Mouse (Mus musculus) hindbrain, embryonic 11.5 days (tissue): Measurements from ENCODE around the gene Fndc11. TPM values are rescaled to one million over a fixed set of nuclear protein-coding genes. Genes with fewer than 3 reads are reported as not detected.

Source experiments
- ATAC-seq: fragments of 200-750 bp; cut with Nextera tagmentation; 2 replicates; pipeline ENCODE4 v1.8.0; 2017; ENCODE audit warnings: mild to moderate bottlenecking, moderate TSS enrichment, moderate library complexity; ENCODE audit not compliant: low FRiP score
- DNase-seq: peaks from one replicate; pipeline ENCODE4 v3.0.0-alpha.2; 2015; ENCODE audit warnings: low spot score
- H3K27ac ChIP-seq: fragments of 300-500 bp; sonication (generic); 2 replicates; pipeline ENCODE4 v1.5.1; 2014; ENCODE audit warnings: mild to moderate bottlenecking, low read depth, low read length
- H3K27me3 ChIP-seq: fragments of 300-500 bp; sonication (generic); 2 replicates; pipeline ENCODE4 v1.6.1; 2014; ENCODE audit warnings: mild to moderate bottlenecking, low read length, moderate library complexity, mixed read lengths; ENCODE audit not compliant: control insufficient read depth, insufficient read depth
- H3K36me3 ChIP-seq: fragments of 300-500 bp; sonication (generic); 2 replicates; pipeline ENCODE4 v1.6.1; 2014; ENCODE audit warnings: mild to moderate bottlenecking, low read length, moderate library complexity, mixed read lengths; ENCODE audit not compliant: control insufficient read depth, insufficient read depth
- H3K4me1 ChIP-seq: fragments of 300-500 bp; sonication (generic); replicated peaks from 2 replicates; pipeline ENCODE4 v1.6.1; 2014; ENCODE audit warnings: low read length, mixed read lengths; ENCODE audit not compliant: control insufficient read depth, insufficient read depth
- H3K4me2 ChIP-seq: fragments of 300-500 bp; sonication (generic); replicated peaks from 2 replicates; pipeline ENCODE4 v1.6.1; 2014; ENCODE audit warnings: mild to moderate bottlenecking, low read depth, low read length
- H3K4me3 ChIP-seq: fragments of 300-500 bp; sonication (generic); 2 replicates; pipeline ENCODE4 v1.5.1; 2014; ENCODE audit warnings: low read depth, low read length
- H3K9ac ChIP-seq: fragments of 300-500 bp; sonication (generic); 2 replicates; pipeline ENCODE4 v1.6.1; 2014; ENCODE audit warnings: low read depth, low read length
- H3K9me3 ChIP-seq: fragments of 300-500 bp; sonication (generic); 2 replicates; pipeline ENCODE4 v1.6.1; 2016; ENCODE audit warnings: low read length; ENCODE audit not compliant: control insufficient read depth
- WGBS: fragments of 180-500 bp; shearing (Covaris S2); extraction: QIAGEN DNeasy Blood & Tissue Kit; methylation state at CpG from one replicate; pipeline ENCODE4 v1.1.7; 2014; 5-methylcytosine and 5-hydroxymethylcytosine counted together
- polyA plus RNA-seq: library from polyadenylated mRNA; unstranded; fragments of >200 nt; fragmentation: Nextera tagmentation; extraction: Ambion mirVana; gene quantifications from 2 replicates; pipeline ENCODE4 v1.2.1, GENCODE M21; 2014

Fndc11 gene
- polyA plus RNA-seq, 1 experiment from 2014 or later, result not detected

DNA sequence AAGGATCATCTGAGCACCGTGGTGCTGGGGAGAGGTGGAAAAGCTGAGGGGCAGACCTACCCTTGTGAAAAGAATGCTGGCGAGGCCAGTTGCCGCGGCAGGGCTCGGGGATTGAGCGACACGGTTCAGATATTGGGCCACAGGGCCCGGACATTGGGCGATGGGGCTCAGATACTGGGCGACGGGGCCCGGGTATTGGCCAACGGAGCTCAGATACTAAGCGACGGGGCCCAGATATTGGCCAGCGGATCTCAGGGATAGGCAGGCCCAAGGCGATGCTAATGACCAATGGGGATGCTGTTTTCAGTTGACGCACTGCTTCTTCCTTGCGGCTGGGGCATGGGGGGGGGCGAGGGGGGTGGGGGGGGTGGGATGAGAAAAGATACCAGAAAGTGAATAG is 11.4 kb downstream of the Fndc11 start:
- no peak overlapping the region for H3K4me3 ChIP-seq
- ATAC-seq (no peak), DNase-seq (no peak)
- no peaks in the 10 kb centered on the region for H3K9me3 ChIP-seq
- H3K9ac ChIP-seq, result no peak overlapping the region
- 73% methylated on average over 20 of the region's 20 CpGs for WGBS
- H3K4me2 ChIP-seq, result no peak overlapping the region
- H3K36me3 ChIP-seq, result no peaks in the 10 kb centered on the region
- no peaks in the 10 kb centered on the region for H3K4me1 ChIP-seq
- no peaks in the 10 kb centered on the region for H3K27me3 ChIP-seq
- no peak overlapping the region for H3K27ac ChIP-seq

DNA sequence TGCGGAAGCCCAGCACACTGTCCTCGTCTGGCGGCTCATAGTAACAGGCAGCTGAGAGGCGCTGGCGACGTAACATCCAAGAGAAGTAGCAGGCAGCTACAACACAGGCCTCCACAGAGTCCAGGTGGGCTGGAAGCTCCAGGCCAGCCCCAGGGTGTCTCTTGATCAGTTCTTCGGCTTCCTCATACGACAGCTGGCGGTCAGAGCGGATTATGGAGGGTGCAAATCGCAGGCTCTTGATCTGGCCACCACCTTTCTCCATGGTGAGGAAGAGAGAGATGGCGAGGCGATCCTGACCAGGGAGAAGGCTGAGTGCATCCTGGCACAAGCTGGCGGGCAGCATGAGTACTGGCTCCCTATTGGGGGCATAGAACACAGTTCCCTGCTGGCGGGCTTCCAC is 13.6 kb downstream of the Fndc11 start:
- Histone ChIP-seq H3K9ac (no peak overlapping the region), H3K9me3 (no peaks in the 10 kb centered on the region), H3K4me2 (no peak overlapping the region), H3K27ac (no peak overlapping the region), H3K27me3 (no peaks in the 10 kb centered on the region), H3K4me1 (no peaks in the 10 kb centered on the region), H3K36me3 (no peaks in the 10 kb centered on the region), H3K4me3 (no peak overlapping the region)
- WGBS, result 92% methylated on average over 15 of the region's 15 CpGs
- no peak for DNase-seq
- no peak for ATAC-seq

DNA sequence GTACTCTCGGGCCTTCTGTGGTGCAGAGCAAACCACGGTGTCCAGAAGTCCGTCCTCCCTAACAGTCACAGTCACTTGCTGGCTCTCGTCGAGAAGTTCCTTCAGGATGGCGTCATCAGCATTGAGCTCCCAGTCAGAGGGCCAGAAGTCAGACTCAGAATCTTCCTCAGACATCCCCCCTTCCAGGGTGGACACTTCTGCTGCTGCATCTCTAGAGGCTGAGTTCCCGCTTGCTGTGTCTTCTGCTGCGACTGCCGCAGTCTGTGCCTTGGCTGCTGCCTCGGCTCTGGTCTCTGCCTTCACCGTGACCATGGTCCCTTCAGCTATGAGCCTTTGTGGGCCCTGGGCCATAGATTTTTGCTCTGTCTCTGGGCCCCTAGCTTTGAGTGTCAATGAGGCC is 14.9 kb downstream of the Fndc11 start:
- no peak for DNase-seq

GRCm38 (mm10) chr2:181235681-181236566 is 16.1 kb downstream of the Fndc11 start:
- 86% methylated on average over 23 of the region's 23 CpGs for WGBS
- no peak overlapping the region for H3K9ac ChIP-seq
- H3K27ac ChIP-seq, result no peak overlapping the region
- H3K36me3 ChIP-seq, result no peaks in the 10 kb centered on the region
- H3K9me3 ChIP-seq, result no peaks in the 10 kb centered on the region
- ATAC-seq (no peak), DNase-seq (no peak)
- H3K4me1 ChIP-seq, result no peaks in the 10 kb centered on the region
- H3K4me2 ChIP-seq, result no peak overlapping the region
- no peak overlapping the region for H3K4me3 ChIP-seq
- no peaks in the 10 kb centered on the region for H3K27me3 ChIP-seq

More for the DNA sequence above, 14.9 kb downstream of the Fndc11 start:
- H3K27ac ChIP-seq, result no peak overlapping the region
- no peaks in the 10 kb centered on the region for H3K27me3 ChIP-seq
- H3K4me2 ChIP-seq, result no peak overlapping the region
- H3K9ac ChIP-seq, result no peak overlapping the region
- H3K36me3 ChIP-seq, result no peaks in the 10 kb centered on the region
- no peak overlapping the region for H3K4me3 ChIP-seq
- no peaks in the 10 kb centered on the region for H3K4me1 ChIP-seq
- H3K9me3 ChIP-seq, result no peaks in the 10 kb centered on the region
- no peak for ATAC-seq
- 95% methylated on average over 11 of the region's 11 CpGs for WGBS

DNA sequence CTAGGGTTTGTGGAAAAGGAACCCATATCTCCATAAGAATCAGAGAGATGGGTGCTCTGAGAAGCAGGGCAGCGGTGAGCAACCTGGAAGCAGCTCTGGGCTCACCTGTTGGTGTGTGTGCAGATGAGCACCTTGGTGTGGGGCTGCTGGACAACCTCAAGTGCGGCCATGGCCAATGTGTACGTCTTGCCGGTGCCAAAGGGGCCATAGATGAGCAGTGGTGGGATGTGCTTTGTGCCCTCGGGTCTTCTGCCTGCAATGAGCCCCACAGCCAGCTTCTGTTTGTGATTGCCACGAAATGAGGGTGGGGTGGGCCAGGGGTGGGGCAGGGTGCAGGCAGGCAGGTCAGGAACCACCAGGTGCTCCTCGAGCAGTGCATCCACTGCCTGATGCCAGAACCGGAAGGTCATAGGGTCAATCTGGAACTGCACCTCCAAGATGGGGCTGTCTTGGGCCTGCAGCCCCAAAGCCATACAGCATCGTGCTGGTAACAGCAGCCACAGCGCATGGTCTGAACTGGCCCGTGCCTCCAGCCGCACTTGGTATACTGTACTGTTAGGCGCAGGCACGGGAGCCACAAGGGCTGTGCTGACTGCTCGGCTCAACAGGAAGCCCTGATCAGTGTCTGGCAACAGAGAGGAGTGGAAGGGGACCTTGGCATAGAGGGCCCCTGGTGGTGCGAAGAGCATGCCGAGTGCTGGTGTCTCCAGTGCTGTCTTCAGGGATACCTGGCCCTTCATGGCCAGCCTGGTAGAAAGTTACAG is 17.6 kb downstream of the Fndc11 start:
- H3K27ac ChIP-seq, result no peak overlapping the region
- H3K4me2 ChIP-seq, result no peak overlapping the region
- no peak overlapping the region for H3K9ac ChIP-seq
- no peak overlapping the region for H3K4me3 ChIP-seq
- no peaks in the 10 kb centered on the region for H3K27me3 ChIP-seq
- no peaks in the 10 kb centered on the region for H3K36me3 ChIP-seq
- no peaks in the 10 kb centered on the region for H3K4me1 ChIP-seq
- WGBS, result 87% methylated on average over 17 of the region's 17 CpGs
- DNase-seq, result no peak
- no peak for ATAC-seq
- H3K9me3 ChIP-seq, result no peaks in the 10 kb centered on the region

DNA sequence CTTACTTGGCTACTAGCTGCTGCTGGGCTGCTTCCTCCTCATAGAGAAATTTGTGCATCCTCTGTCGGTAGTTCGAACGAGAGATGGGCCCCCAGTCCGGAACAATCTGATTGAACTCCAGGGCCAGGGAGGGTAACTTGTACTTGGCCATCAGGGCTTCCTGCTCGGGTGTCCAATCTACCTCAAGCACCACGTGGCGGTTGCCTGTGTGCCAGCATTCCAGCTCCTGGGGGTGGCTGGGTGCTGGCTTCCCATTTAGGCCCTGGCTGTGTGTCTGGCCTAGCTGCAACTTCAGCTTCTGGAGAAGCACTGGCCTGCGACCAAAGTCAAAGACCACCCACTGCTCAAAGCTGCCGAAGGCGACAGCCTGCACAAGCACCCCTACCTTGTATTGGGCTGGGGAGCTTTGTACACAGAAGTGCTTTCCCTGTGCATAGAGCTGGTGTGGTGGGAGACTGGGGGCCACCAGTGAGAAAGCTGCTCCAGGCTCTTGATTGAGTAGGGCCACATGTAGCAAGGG is 18.3 kb downstream of the Fndc11 start:
- Histone ChIP-seq H3K4me2 (no peak overlapping the region), H3K9me3 (no peaks in the 10 kb centered on the region), H3K4me1 (no peaks in the 10 kb centered on the region), H3K27ac (no peak overlapping the region), H3K4me3 (no peak overlapping the region), H3K9ac (no peak overlapping the region), H3K36me3 (no peaks in the 10 kb centered on the region), H3K27me3 (no peaks in the 10 kb centered on the region)
- no peak for ATAC-seq
- DNase-seq, result no peak
- WGBS, result 77% methylated on average over 10 of the region's 10 CpGs

GRCm38 (mm10) chr2:181238861-181239260 is 19.0 kb downstream of the Fndc11 start:
- Histone ChIP-seq H3K4me3 (no peak overlapping the region), H3K36me3 (no peaks in the 10 kb centered on the region), H3K9me3 (no peaks in the 10 kb centered on the region), H3K9ac (no peak overlapping the region), H3K27ac (no peak overlapping the region), H3K4me2 (no peak overlapping the region), H3K4me1 (no peaks in the 10 kb centered on the region), H3K27me3 (no peaks in the 10 kb centered on the region)
- ATAC-seq, result no peak
- 61% methylated on average over 2 of the region's 2 CpGs for WGBS
- no peak for DNase-seq

GRCm38 (mm10) chr2:181239261-181239660 is 19.4 kb downstream of the Fndc11 start:
- DNase-seq (no peak), ATAC-seq (no peak)
- H3K4me1 ChIP-seq, result no peaks in the 10 kb centered on the region
- H3K36me3 ChIP-seq, result no peaks in the 10 kb centered on the region
- no peak overlapping the region for H3K4me2 ChIP-seq
- no peaks in the 10 kb centered on the region for H3K9me3 ChIP-seq
- no peaks in the 10 kb centered on the region for H3K27me3 ChIP-seq
- no peak overlapping the region for H3K27ac ChIP-seq
- no peak overlapping the region for H3K9ac ChIP-seq
- 96% methylated on average over 9 of the region's 9 CpGs for WGBS
- H3K4me3 ChIP-seq, result no peak overlapping the region
